Mouse (Mus musculus): ENCODE data around the gene Prl3d1.
"Not testable (repeated sequence)": the region's sequence is repeated elsewhere in the genome, so short reads cannot be mapped to it uniquely, and the experiment has no call there.

GRCm38 (mm10) chr13:27093890-27094289, at the start of gene Prl3d1:
- TF ChIP-seq CTCF, EP300 (IDR thresholded peaks at IDR 0.05): not testable (repeated sequence)

All from lung, postnatal 0 days (tissue).